Mouse (Mus musculus): ENCODE measurements at regions not wholly inside any gene's neighbourhood (a gene's known extent, or its start where the extent isn't known, plus 50 kb on each side); places are given as distances from the start of the nearest gene placed in this dataset.

DNA sequence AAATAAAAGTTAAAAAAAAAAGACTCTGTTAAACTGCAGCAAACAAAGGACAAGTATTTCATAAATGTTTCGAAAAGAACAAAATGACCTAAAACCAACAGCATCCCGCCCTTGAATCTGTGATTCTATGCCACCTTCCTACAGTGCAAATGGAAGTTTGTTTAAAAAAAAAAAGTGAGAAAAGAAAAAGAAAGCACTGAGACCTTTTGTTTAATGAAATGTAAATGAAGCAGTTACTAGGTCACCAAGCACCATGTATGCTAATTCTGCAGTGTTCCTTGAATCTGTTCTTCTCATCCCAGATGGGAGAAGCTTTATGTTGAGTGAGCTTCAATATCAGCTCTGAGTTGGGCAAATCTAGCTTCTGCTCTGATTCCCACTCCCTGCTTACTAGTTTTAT lies 64.8 kb downstream of the Dnajb9 start:
- no peak for DNase-seq (ENCODE audit: low spot score)

DNA sequence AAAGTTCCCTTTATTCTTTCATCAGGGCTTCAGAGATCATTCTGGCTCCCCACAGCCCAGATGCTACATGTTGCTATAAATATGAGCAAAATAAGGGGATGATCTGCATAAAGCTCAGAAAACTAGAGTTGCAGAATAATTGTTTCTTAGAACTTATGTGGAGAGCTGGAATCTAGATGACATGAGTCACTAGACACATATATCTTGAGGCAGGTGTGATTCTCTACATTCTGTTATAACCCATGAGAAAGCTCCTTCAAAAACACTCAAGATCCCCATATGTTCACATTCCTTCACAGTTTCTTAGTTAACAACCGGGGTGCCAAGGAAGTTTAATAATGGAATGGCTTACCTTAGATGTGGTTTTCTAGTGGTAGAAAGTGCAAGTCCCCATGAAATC lies 71.1 kb downstream of the Dnajb9 start:
- no peak for DNase-seq (ENCODE audit: low spot score)

DNA sequence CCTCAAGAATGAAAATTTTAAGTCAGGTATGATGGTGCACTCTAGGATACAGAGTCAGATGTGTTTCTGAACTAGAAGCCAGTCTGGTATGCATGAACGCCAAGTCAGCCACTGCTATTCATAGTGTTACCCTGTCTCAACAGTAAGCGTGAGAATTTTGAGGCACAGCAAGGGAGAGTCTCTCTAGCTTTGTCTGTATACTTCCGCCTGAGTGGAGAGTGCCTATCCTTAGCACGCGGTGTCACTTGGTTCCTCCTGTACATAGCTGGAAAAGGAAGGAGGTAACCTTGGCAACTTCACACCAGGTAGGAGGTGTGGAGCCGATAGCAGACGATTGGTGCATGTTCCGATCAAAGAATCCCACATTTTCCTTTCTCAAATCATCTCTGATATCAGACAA lies 81.3 kb downstream of the Dnajb9 start:
- no peak for DNase-seq (ENCODE audit: low spot score)

DNA sequence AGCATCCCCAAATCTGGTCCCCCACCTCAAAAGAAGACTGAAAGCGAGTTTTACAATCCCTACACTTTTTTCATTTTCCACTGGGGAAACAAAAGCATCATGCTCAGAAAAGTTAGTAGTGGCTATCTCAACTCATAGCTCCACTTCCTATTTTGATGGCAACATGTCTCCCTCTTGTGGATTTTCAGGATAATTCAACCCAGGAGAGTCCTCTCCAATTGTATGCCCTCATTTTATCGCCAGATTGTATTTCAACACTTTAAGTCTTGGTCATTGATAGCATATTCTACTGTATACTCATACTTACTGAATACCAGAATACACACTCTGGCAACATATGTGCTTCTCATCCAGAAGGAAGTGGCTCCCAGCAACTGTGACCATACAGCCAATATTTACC lies 105.0 kb downstream of the Dnajb9 start:
- DNase-seq (ENCODE audit: low spot score) = no peak

DNA sequence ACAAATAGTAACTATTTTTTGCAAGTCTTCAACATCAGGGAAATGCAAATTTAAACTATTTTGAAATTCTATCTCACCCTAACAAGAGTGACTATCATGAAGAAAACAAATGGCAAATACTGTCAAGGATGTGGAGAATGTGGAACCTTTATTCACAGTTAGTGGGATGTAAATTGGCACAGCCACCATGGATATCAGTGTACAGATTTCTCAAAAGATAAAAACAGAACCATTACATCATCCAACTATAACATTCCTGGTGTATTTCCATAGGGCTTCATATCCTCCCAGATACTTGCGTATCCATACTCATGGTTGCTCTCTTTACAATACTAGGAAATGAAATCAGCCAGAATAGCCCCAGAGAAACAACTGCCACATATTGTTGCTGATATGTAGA lies 110.9 kb downstream of the Dnajb9 start:
- DNase-seq (ENCODE audit: low spot score) = no peak

DNA sequence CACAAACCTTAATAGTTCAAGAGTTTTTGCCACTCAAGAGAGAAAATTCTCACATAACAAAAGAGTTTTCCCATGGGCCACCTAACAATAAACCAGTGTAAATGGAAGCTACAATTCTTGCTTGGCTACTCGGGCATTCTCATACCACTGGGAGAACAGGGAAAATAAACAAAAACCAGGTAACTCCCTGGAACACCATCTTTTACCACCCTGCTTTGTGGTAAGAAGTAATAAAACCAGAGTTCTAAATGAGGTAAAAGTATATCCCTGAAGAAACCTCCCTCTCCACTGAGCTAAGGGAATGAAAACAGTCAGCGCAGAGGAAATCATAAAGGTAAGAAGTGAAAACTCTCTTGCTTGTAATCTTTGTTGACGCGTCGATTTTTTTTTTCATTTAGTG lies 138.4 kb downstream of the Dnajb9 start:
- no peak for DNase-seq (ENCODE audit: low spot score)

DNA sequence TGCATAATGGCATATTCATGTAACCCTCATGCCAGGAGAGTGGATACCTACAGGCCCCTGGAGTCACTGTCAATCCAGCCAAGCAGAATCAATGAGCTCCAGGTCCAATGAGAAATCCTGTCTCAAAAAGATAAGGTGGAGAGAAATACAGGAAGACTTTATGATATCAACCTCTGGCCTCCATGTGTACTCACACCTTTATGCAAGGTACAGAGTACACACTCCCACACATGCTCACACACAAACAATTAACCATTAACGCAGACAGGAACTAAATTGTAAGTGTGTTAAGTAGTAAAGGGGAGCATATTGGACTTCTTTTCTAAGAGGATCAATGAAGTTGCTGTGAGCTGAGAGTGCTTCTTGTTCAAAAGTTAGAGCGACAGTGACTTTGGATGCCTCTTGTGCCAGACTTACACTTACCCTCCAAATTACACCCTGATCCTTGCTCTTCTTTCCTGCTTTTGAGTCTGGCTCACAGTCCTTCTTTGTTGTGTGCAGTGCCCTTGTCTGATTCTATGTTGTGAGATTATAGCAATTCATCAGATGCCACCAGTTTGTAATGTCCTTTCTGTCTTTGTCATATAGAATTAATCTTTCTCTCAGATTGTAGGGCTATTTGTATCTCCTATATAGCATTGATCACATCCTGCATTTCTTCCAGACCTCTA lies 153.5 kb downstream of the Dnajb9 start:
- no peak for DNase-seq (ENCODE audit: low spot score)

DNA sequence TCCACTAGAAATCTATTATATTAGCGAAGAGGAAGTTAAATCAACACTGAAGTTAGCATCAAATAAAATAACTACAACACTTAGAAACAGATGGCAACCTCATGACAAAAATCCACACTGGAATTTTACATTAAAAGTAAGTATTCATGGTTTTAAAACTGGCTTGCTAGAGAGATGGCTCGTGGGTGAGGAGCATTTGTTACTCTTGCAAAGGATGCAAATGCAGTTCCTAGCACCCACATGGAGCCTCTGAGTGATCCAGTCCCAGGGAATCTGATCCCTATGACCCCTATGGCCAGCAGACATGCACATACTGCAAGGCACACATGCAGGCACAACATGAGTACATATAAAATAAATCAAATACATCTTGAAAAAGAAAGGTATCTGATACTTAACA lies 164.3 kb downstream of the Dnajb9 start:
- DNase-seq (ENCODE audit: low spot score) = no peak

DNA sequence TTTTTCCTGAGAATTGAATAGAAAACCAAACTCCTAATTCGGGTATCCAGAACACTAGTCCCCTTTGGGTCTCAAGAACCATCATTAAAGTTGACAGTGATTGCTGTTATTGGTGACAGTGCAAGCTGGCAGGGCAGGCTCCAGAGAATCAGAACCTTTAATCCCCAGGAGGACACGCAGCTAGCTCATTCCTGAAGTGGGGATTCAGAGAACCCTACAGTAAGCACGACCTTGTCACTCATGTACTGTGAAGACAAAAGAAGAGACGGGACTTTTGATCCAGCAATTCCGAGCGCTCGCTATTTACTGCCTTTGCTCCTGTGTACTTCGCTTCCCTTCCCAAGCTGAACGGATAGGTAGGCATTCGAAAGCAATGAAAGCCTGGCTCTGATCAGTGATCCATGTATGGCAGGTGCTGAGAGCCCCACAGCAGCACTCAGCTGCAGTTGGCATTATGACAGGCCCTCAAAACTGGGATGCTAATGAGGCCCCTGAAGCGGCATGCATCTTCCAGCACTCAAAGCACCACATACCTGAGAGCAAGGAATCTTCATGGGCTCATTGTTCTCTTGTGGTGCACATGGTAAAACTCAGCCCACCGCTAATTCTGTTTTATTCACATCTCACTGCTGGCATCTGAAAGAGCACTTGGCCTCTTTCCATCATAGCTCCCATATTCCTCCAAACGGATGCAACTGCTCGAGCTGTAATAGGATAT lies 165.6 kb downstream of the Dnajb9 start:
- no peak for DNase-seq (ENCODE audit: low spot score)

DNA sequence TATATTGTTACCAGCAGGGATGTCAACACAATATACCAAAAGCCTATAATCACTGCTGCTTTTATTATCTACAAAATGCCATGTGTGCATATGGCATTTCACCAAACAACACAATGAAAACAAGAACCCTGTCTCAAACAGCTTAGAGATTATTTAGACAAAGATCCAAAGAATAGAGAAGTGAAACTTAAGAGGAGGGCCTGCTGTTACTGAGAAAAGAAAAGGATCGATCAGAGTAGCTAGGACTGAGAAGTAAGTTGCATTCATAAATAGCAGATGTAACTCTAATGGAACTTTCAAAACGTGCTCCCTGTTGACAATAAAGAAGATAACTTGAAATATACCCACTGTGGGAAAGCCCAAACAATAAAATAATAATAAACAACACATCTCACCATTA lies 203.3 kb downstream of the Dnajb9 start:
- no peak for DNase-seq (ENCODE audit: low spot score)

DNA sequence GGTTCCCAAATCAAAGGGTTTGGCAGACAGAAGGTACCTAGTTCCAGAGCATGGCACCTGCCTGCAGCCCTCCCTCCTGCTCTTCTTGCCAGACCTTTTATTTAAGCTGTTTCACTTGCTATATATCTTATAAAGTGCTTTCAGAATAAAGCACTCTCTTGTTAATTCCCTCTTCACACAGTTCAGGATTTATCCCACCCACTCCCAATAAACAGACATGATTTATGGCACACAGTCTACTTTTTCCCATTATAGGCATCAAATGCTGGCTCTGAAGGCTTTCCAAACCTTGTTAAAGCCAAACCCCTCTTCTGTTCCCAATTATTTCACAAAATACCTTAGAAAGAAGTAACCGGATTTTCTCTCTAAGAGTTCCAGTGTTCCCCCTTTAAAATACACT lies 226.6 kb downstream of the Dnajb9 start:
- no peak for DNase-seq (ENCODE audit: low spot score)

DNA sequence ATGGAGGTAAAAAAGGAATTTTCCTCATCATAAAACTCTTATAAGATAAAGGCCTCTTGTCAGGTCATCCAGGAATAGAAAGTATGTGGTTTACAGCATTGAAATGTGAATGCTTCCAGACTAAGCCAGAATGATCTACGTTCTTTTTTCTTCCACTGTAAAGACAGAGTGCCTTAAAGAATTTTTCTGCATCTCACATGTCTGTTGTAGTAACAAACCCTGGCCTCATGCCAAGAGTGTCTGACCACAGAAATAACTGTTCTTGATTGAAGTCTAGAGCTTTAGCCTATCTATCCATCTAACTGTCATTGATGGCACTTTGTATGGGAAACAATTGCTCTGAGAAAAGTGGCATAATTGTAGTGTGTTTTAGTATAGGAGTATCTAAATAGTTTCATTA lies 246.2 kb downstream of the Dnajb9 start:
- DNase-seq (ENCODE audit: low spot score) = no peak

DNA sequence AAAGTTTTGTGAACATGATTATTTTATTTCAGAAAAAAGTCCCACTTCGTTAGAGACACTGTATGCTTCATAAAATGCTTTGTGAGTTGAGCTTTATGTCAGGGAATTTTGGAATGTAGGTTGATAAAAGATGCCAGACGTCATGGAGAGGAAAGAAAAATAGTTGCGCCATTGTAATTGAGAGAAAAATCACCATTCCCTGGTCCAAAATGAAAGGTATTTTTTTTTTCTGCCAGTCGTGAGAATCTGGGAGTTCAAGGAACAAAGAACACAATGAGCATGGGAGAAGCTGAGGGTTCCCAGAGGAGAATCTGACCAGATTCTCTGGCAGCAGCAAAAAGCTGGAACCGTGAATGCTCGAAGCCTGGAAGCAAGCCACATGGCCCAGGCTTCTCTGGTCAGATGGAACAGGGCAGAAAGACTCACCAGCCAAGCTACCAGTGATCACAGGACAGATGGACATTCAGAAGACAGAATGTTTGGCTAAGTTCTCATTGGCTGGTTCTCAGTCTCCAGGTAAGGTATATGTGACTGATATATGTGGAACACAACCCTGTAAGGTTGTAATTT lies 247.5 kb downstream of the Dnajb9 start:
- DNase-seq (ENCODE audit: low spot score) = no peak

DNA sequence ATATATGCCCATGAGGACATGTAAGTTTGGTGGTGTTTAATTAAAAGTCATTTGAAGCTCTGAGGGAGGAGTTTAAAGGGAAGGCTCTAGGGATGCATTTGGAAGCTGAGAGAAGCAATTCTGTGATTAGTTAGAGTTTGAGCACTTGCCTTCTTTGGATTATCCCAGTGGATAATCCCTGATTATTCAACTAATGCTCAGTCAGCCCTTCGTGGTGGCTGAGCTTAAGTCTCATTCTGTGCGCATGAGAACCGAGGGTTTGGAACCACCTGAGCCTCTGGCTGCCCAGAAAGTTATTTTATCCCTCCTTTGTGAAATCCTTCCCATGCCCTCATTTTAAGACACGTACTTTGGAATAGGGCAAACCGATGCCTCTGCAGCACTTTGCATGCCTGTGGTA lies 285.9 kb downstream of the Dnajb9 start:
- DNase-seq (ENCODE audit: low spot score) = no peak

DNA sequence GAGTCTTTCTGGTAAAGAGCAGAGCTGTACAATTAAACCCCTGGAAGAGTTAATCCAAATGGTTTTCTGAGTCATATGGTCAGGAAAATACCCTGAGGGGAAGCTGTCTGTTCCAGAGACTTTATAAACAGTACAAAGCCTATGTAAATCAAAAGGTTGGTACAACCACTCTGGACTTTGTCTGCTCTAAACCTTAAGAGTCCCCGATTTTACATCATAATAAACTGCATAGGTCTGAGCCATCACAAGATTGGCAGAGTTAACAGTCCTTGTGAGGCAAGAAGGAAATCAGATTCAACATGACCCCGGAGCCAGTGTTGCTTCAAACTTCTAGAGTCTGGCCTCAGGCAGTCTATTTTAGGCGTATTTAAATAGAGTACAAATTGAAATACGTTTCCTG lies 289.7 kb downstream of the Dnajb9 start:
- no peak for DNase-seq (ENCODE audit: low spot score)

DNA sequence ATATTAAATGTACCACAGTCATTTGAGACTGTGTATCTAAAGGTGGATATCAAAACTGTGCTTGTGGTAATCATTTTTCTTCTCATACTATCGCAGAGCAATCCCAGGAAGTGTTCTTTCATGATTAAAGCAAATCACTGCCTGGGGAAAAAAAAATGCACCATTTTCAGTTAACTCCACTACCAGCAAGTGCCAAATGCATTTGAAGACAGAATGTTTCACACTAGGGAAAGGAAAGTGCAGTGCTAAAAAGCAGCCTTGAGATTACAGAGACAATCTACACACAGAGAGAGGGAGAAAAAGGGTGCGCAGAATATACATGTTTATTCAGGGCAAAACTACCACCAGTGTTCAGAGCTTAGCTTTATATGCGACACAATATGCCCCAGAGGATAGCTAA lies 291.0 kb downstream of the Dnajb9 start:
- DNase-seq (ENCODE audit: low spot score) = no peak

DNA sequence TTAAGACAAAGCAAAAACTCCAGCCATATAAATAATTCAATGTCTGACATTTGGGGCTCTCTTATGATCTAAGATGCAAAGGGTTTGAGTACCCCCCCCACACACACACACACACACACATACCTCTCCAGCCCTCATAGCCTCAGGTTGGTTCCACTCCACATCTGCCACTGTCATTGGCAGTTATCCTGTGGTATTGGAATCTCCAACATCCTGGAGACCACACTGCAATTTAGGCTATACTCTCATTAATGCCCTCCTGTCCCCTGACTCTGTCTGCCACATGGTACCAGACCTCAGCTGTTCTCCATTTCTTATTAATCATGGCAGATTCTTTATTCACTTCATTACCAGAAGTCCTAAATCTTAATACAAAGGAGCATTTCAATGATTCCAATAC lies 293.3 kb downstream of the Dnajb9 start:
- no peak for DNase-seq (ENCODE audit: low spot score)

DNA sequence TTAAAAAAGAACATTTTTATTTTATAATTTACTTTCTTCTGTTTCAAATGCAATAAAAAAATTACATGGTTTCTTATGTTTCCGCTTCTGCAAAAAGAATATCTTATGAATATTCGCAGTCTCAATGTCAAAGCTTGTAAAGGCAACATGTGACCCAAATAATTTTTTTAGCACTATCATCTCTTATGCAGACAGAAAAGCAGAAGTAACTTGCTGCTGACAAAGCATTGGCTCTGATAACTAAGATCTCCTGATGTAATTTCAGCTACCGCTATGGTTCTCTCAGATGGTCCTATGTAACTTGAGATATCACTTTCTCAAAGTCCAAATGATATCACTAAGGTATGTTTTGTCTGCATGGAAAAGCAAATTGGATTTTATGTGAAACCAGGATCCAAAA lies 310.9 kb downstream of the Dnajb9 start:
- no peak for DNase-seq (ENCODE audit: low spot score)

DNA sequence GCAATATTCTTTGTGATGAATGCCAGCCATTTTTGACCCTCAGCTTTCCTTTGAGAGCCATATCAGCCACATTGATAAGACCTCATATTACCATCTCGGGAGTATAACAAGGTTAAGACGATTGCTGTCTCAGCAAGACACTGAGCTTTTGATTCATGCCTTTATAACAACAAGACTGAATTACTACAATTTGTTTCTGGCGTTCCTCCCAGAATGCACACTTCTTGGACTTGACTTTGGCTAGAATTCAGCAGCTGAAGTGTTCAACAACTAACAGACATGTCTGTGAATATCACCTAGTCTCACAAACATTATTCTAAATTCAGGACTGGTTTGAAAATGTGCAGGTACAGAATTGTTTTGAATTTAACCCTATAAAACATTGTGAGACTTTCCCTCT lies 324.5 kb downstream of the Dnajb9 start:
- no peak for DNase-seq (ENCODE audit: low spot score)

DNA sequence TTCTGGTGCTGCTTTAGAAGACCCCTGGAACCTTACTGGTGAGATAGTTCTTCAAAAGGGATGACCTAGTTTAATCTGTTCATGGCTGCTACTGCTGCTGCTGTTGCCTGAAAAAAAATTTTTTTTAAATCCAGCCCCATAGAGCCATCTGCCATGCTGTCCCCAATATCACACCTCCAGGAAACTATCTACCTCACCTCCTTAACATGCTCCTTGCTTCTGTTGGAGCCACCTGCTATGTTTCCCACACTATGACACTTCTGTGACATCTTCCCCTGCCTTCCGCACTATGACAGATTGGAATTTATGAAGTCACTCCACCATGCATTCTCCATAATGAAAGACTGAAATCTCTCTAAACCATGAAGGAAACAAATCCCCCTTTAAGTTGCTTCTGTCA lies 349.6 kb downstream of the Dnajb9 start:
- no peak for DNase-seq (ENCODE audit: low spot score)

DNA sequence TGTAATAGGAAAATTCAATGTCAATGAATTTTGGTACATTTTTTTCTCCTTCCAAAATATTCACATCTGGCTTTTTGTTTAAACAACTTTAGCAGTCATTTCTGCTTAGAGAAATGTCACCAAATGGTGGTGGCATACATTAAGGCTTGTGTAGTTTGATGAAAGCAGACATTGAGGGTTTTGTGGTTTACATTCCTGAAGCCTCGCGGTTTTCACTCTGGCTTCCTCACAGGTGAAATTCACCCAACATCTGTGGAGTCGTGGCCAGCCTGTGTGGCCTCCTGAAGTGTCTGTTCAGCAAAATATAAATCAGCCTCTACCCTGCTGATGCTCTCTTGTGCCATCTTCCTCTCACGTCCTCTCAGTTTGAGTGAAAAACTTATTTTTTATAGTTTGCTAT lies 353.8 kb downstream of the Dnajb9 start:
- DNase-seq (ENCODE audit: low spot score) = no peak

DNA sequence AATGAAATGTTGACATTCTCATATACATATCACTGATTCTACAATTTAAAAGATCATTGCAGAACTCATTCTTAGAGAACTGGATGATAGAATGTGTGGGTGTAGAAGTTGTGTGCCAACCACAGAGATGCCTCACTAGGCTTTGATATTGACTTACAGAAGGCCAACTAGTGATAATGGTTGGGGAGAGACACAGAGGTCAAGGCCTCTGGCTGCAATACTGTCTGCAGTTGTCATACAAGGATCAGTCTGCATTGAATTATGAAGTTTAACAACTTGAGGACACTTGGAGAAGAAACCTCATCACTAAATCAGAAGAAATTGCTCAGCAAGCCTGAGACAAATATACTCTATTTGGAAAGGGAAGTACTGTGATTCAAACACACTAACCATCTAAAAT lies 357.9 kb downstream of the Dnajb9 start:
- DNase-seq (ENCODE audit: low spot score) = no peak

DNA sequence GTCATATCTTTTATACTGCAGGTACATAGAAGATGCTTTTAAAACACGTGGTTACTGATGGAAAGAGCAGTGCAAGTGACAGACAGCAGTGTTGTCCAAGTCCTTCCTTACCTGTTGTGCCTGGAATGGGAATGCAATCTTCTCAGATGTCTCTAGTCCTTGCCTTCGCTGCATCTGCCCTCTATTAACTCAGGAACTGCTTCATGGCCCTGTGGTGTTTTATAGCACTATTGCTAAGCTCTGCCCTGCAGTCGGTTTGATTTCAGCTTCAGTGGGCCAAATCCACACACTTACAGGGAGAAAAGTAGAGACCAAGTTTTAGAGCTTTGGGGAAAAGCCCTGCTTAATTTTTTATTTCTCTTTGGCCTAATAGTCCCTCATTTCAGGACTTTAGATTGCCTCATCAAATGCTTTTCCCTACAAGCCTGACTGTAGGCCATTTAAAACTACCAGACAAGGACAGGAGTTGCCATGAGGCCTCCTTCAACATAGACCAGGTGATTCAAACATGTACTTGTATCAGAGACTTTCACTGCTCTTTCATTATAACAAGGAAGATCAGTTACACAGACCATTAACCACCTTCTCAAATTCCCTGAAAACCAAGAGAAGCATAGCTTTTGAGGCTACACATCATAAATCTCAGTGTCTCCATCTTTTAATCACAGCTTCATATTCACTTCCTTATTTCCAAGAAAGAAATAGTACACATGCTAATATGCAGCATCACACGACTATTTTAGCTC lies 358.7 kb downstream of the Dnajb9 start:
- no peak for DNase-seq (ENCODE audit: low spot score)

Data from ovary, adult 18-20 months (tissue).